Mouse (Mus musculus) neutrophil, adult 59 days (primary cell): ENCODE measurements around the gene Smim9. TPM values are rescaled to one million over a fixed set of nuclear protein-coding genes. Genes with fewer than 3 reads are reported as not detected.

Experiments used
- total RNA-seq, 2 experiments: library from RNA; stranded (reverse); gene quantifications; 1 replicate in 1 of 2; 2 replicates in 1 of 2; pipeline ENCODE4 v1.2.4; 2023

Smim9 gene
- not detected for total RNA-seq

GRCm38 (mm10) chrX:75163670-75164069, at the start of gene Smim9:
Gene Smim9 (minus strand): TSS chrX:75163770.

GRCm38 (mm10) chrX:75130467-75131160, 33.0 kb downstream of the Smim9 start, which contains the start of gene Mpp1:
Gene Mpp1 (minus strand): TSS chrX:75131016.

Other genes starting within 250 kb of the Smim9 start
- 10 to 100 TPM in 1 of 2 experiments, 1 to 10 TPM in 1; 8.7 to 11.1 TPM for gene Gab3, start 78.3 kb downstream of the Smim9 start, total RNA-seq
- gene Dkc1, start 67.9 kb downstream of the Smim9 start, total RNA-seq: 10 to 100 TPM; 30.5 to 31.8 TPM
- gene Mpp1, start 32.8 kb downstream of the Smim9 start, total RNA-seq: 100 to 1,000 TPM; 118 to 129 TPM
- 10 to 100 TPM in 1 of 2 experiments, 1 to 10 TPM in 1; 8.6 to 11.2 TPM for gene Fundc2, start 218.6 kb upstream of the Smim9 start, total RNA-seq
- under 1 TPM; 0.15 to 0.29 TPM for gene F8, start 218.8 kb upstream of the Smim9 start, total RNA-seq